Comparison of ENCODE assay signal across 34 mouse cellular contexts in the genomic region with DNA sequence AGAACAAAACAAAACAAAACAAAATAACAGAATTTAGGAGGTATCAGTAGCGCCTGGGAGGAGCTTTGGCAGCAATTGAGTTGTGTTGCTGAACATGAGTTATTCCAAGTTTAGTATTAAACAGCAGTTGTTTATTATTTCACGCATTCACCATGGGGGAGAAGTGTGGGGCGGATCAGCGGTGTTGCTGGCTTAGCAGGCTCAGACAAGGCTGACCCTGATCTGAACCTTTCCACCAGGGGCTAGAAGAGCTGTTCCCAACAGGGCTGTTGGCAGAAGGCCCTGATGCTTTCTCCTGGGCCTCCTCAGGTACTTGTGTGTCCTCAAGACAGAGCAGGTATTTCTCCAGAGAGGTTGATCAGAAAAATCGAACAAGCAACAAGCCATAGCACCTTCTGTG. TPM values are rescaled to one million over a fixed set of nuclear protein-coding genes. Genes with fewer than 3 reads are reported as not detected.
DNase-seq lines count a peak whose midpoint lies in the region; ATAC-seq and TF ChIP-seq lines count a peak whose summit lies in the region.
"Had no signal": no experiment of that assay in that cellular context is flagged by ENCODE, and none has a peak within 500 bp of the region (broad histone marks: within the 10 kb centered on the region; RNA-seq: fewer than 3 reads in every experiment).

No protein-coding gene starts in this region.

- no peak overlapping the region for H3K4me3 ChIP-seq in kidney, embryonic 16.5 days (ENCODE audit: low read length)
- no peak overlapping the region for H3K4me3 ChIP-seq in midbrain, embryonic 11.5 days (ENCODE audit: low read depth, low read length)
- H3K4me3 ChIP-seq in midbrain, postnatal 0 days (ENCODE audit: low read depth, low read length): no peak overlapping the region
- H3K4me3 ChIP-seq: embryonic facial prominence, embryonic 13.5 days; forebrain, embryonic 10.5 days; forebrain, embryonic 13.5 days; gastrocnemius, adult 2 months; hindbrain, embryonic 10.5 days; hindbrain, embryonic 13.5 days had no signal

- no peak for ATAC-seq in kidney, embryonic 16.5 days (ENCODE audit: low FRiP score, low TSS enrichment)
- no peak for ATAC-seq in midbrain, embryonic 11.5 days (ENCODE audit: low FRiP score)
- ATAC-seq in midbrain, postnatal 0 days (ENCODE audit: low FRiP score): no peak
- ATAC-seq: forebrain, embryonic 13.5 days; forebrain, postnatal 0 days; hindbrain, embryonic 16.5 days had no signal

- no peak overlapping the region for H3K27ac ChIP-seq in kidney, embryonic 16.5 days (ENCODE audit: low read length)
- H3K27ac ChIP-seq in midbrain, embryonic 11.5 days (ENCODE audit: low read depth, low read length): no peak overlapping the region
- H3K27ac ChIP-seq in midbrain, postnatal 0 days (ENCODE audit: low read depth, low read length): no peak overlapping the region
- H3K27ac ChIP-seq: embryonic facial prominence, embryonic 13.5 days; forebrain, embryonic 10.5 days; forebrain, embryonic 13.5 days; gastrocnemius, adult 2 months; hindbrain, embryonic 10.5 days; hindbrain, embryonic 13.5 days had no signal

- no peaks in the 10 kb centered on the region for H3K27me3 ChIP-seq in kidney, embryonic 16.5 days (ENCODE audit: insufficient read depth, low read length)
- H3K27me3 ChIP-seq in midbrain, embryonic 11.5 days (ENCODE audit: control insufficient read depth, insufficient read depth, low read length): no peaks in the 10 kb centered on the region
- no peaks in the 10 kb centered on the region for H3K27me3 ChIP-seq in midbrain, postnatal 0 days (ENCODE audit: insufficient read depth, low read length)
- H3K27me3 ChIP-seq: embryonic facial prominence, embryonic 13.5 days; forebrain, embryonic 13.5 days; hindbrain, embryonic 13.5 days had no signal

- H3K9ac ChIP-seq in kidney, embryonic 16.5 days (replicated peaks; ENCODE audit: low read length): no peak overlapping the region
- no peak overlapping the region for H3K9ac ChIP-seq in midbrain, embryonic 11.5 days (ENCODE audit: low read length)
- no peak overlapping the region for H3K9ac ChIP-seq in midbrain, postnatal 0 days (replicated peaks; ENCODE audit: low read length, poor library complexity, severe bottlenecking)
- H3K9ac ChIP-seq: embryonic facial prominence, embryonic 13.5 days; forebrain, embryonic 13.5 days; forebrain, postnatal 0 days; hindbrain, embryonic 13.5 days had no signal

- 87% methylated on average over 5 of the region's 5 CpGs for WGBS in kidney, embryonic 16.5 days
- WGBS in midbrain, embryonic 11.5 days: 88% methylated on average over 5 of the region's 5 CpGs
- 90% methylated on average over 5 of the region's 5 CpGs for WGBS in midbrain, postnatal 0 days

- H3K4me2 ChIP-seq in kidney, embryonic 16.5 days (replicated peaks; ENCODE audit: low read depth, low read length): no peak overlapping the region
- H3K4me2 ChIP-seq in midbrain, embryonic 11.5 days: no peak overlapping the region
- no peak overlapping the region for H3K4me2 ChIP-seq in midbrain, postnatal 0 days (ENCODE audit: low read depth, low read length, poor library complexity, severe bottlenecking)
- H3K4me2 ChIP-seq: embryonic facial prominence, embryonic 13.5 days; forebrain, embryonic 13.5 days; heart, embryonic 11.5 days; hindbrain, embryonic 13.5 days had no signal

- H3K4me1 ChIP-seq in kidney, embryonic 16.5 days (ENCODE audit: insufficient read depth, low read length): peaks cover 6% of the 10 kb centered on the region; the same call in 1 of the 2 replicates
- H3K4me1 ChIP-seq in midbrain, embryonic 11.5 days (ENCODE audit: control insufficient read depth, insufficient read depth, low read length): peaks cover 6% of the 10 kb centered on the region
- H3K4me1 ChIP-seq in midbrain, postnatal 0 days (ENCODE audit: insufficient read depth, low read length): no peaks in the 10 kb centered on the region

- H3K9me3 ChIP-seq in kidney, embryonic 16.5 days (ENCODE audit: low read length): no peaks in the 10 kb centered on the region
- H3K9me3 ChIP-seq in midbrain, embryonic 11.5 days (ENCODE audit: control insufficient read depth, low read length): no peaks in the 10 kb centered on the region
- H3K9me3 ChIP-seq in midbrain, postnatal 0 days (ENCODE audit: low read length): no peaks in the 10 kb centered on the region
- H3K9me3 ChIP-seq: embryonic facial prominence, embryonic 13.5 days; forebrain, embryonic 10.5 days; forebrain, embryonic 13.5 days; G1E; hindbrain, embryonic 10.5 days; hindbrain, embryonic 13.5 days had no signal

- peaks cover 29% of the 10 kb centered on the region for H3K36me3 ChIP-seq in kidney, embryonic 16.5 days (ENCODE audit: insufficient read depth, low read length)
- peaks cover 2% of the 10 kb centered on the region; the same call in 1 of the 2 replicates for H3K36me3 ChIP-seq in midbrain, embryonic 11.5 days (ENCODE audit: control insufficient read depth, insufficient read depth, low read length)
- H3K36me3 ChIP-seq in midbrain, postnatal 0 days (ENCODE audit: insufficient read depth, low read length): peaks cover 22% of the 10 kb centered on the region

- TF ChIP-seq CTCF in midbrain, postnatal 0 days (IDR thresholded peaks at IDR 0.05): no peak

- DNase-seq in kidney, adult 11 months: peak; percentile 48
- peak; percentile 44 for DNase-seq in midbrain, embryonic 11.5 days (ENCODE audit: low spot score, missing footprints)
- no peak for DNase-seq in midbrain, postnatal 0 days (ENCODE audit: low spot score)
- DNase-seq in kidney, postnatal 10 days: peak; percentile 39
- DNase-seq in kidney, postnatal 36 days: peak; percentile 63 to 67
- no peak for DNase-seq in cerebellum, postnatal 36 days
- DNase-seq in cerebellum, adult 9-11 months: no peak
- DNase-seq: adrenal gland, adult 2 months; adrenal gland, postnatal 14 days; B cell, adult 2 months; cerebellum, adult 11 months; cerebellum, adult 2 months; cerebellum, postnatal 10 days; forebrain, postnatal 0 days; gastrocnemius, adult 2 months; gastrocnemius, postnatal 14 days; heart, adult 11 months had no signal

RNA-seq across cellular contexts. Expression of gene Cep250, which starts 3.7 kb away (rescaled TPM):
- 18.1 and 19.8 TPM in 2 replicates for polyA plus RNA-seq in kidney, embryonic 16.5 days (2015; fragmentation: Nextera tagmentation; extraction: Ambion mirVana)
- 13.2 and 13.8 TPM in 2 replicates for polyA plus RNA-seq in midbrain, embryonic 11.5 days (2014; fragmentation: Nextera tagmentation; extraction: Ambion mirVana)
- 14.1 and 19.2 TPM in 2 replicates for total RNA-seq in midbrain, postnatal 0 days (2014; rRNA removed)
- polyA plus RNA-seq in midbrain, postnatal 0 days (2015; fragmentation: Nextera tagmentation; extraction: Ambion mirVana): 8.7 and 10.1 TPM in 2 replicates

RNA-seq across cellular contexts. Expression of gene Gdf5, which starts 14.8 kb away (rescaled TPM):
- 0.64 and 1.3 TPM in 2 replicates for polyA plus RNA-seq in kidney, embryonic 16.5 days (2015; fragmentation: Nextera tagmentation; extraction: Ambion mirVana)
- polyA plus RNA-seq in midbrain, embryonic 11.5 days (2014; fragmentation: Nextera tagmentation; extraction: Ambion mirVana): 0.05 and 0.15 TPM in 2 replicates
- total RNA-seq in midbrain, postnatal 0 days (2014; rRNA removed): 1.5 and 2.0 TPM in 2 replicates
- 0.69 and 1.2 TPM in 2 replicates for polyA plus RNA-seq in midbrain, postnatal 0 days (2015; fragmentation: Nextera tagmentation; extraction: Ambion mirVana)
- total RNA-seq: CH12.LX; gastrocnemius, postnatal 14 days; heart, adult 8-10 months; heart, postnatal 25 days had no signal
- polyA plus RNA-seq: G1E had no signal

RNA-seq across cellular contexts. Expression of gene Gm15557, which starts 19.5 kb away (rescaled TPM):
- not detected in 2 replicates for polyA plus RNA-seq in kidney, embryonic 16.5 days (2015; fragmentation: Nextera tagmentation; extraction: Ambion mirVana)
- not detected in 2 replicates for polyA plus RNA-seq in midbrain, embryonic 11.5 days (2014; fragmentation: Nextera tagmentation; extraction: Ambion mirVana)
- total RNA-seq in midbrain, postnatal 0 days (2014; rRNA removed): not detected in 2 replicates
- polyA plus RNA-seq in midbrain, postnatal 0 days (2015; fragmentation: Nextera tagmentation; extraction: Ambion mirVana): not detected in 2 replicates
- total RNA-seq: adrenal gland, adult 2 months; adrenal gland, postnatal 14 days; adrenal gland, postnatal 4 days; CH12.LX; forebrain, postnatal 0 days; gastrocnemius, adult 2 months; gastrocnemius, postnatal 14 days; gastrocnemius, postnatal 4 days; heart, adult 8-10 months; heart, postnatal 25 days had no signal
- polyA plus RNA-seq: adrenal gland, adult 2 months; cerebellum, adult 2 months; embryonic facial prominence, embryonic 13.5 days; forebrain, embryonic 10.5 days; forebrain, embryonic 13.5 days; forebrain, postnatal 0 days; frontal cortex, adult 2 months; heart, embryonic 11.5 days; heart, embryonic 14.5 days; heart, postnatal 0 days; hindbrain, embryonic 10.5 days; hindbrain, embryonic 16.5 days had no signal

RNA-seq across cellular contexts. Expression of gene Uqcc1, which starts 29.9 kb away (rescaled TPM):
- polyA plus RNA-seq in kidney, embryonic 16.5 days (2015; fragmentation: Nextera tagmentation; extraction: Ambion mirVana): 84.1 and 94.3 TPM in 2 replicates
- polyA plus RNA-seq in midbrain, embryonic 11.5 days (2014; fragmentation: Nextera tagmentation; extraction: Ambion mirVana): 77.3 and 88.8 TPM in 2 replicates
- total RNA-seq in midbrain, postnatal 0 days (2014; rRNA removed): 44.6 and 48.2 TPM in 2 replicates
- polyA plus RNA-seq in midbrain, postnatal 0 days (2015; fragmentation: Nextera tagmentation; extraction: Ambion mirVana): 55.0 and 58.9 TPM in 2 replicates

RNA-seq across cellular contexts. Expression of gene 6430550D23Rik, which starts 47.8 kb away (rescaled TPM):
- 1.4 and 2.2 TPM in 2 replicates for polyA plus RNA-seq in kidney, embryonic 16.5 days (2015; fragmentation: Nextera tagmentation; extraction: Ambion mirVana)
- polyA plus RNA-seq in midbrain, embryonic 11.5 days (2014; fragmentation: Nextera tagmentation; extraction: Ambion mirVana): 0.62 and 1.1 TPM in 2 replicates
- total RNA-seq in midbrain, postnatal 0 days (2014; rRNA removed): 0.44 and 1.0 TPM in 2 replicates
- 0.27 and 0.75 TPM in 2 replicates for polyA plus RNA-seq in midbrain, postnatal 0 days (2015; fragmentation: Nextera tagmentation; extraction: Ambion mirVana)

Comparison
In these comparisons a context has a peak if more than half of its experiments do, and no peak if none do; other contexts are left out.
1. DNase-seq: peak in kidney, adult 11 months (single experiment), midbrain, embryonic 11.5 days (single experiment), kidney, postnatal 10 days (single experiment) and kidney, postnatal 36 days (2 of 2); none in midbrain, postnatal 0 days (single experiment), cerebellum, postnatal 36 days (0 of 2) and cerebellum, adult 9-11 months (single experiment).